Mouse (Mus musculus) limb, embryonic 14.5 days (tissue): Measurements from ENCODE around the gene Plod1. TPM values are rescaled to one million over a fixed set of nuclear protein-coding genes. Genes with fewer than 3 reads are reported as not detected.

Experiments
- ATAC-seq: fragments of 200-750 bp; cut with Nextera tagmentation; 2 replicates; pipeline ENCODE4 v1.8.0; 2017; ENCODE audit warnings: low read depth, moderate number of reproducible peaks, moderate TSS enrichment; ENCODE audit not compliant: low FRiP score
- DNase-seq: peaks from one replicate; pipeline ENCODE4 v3.0.0-alpha.2; 2015; ENCODE audit warnings: low spot score
- H3K27ac ChIP-seq: fragments of 300-500 bp; sonication (generic); replicated peaks from 2 replicates; pipeline ENCODE4 v1.5.1; 2014; ENCODE audit warnings: low read depth, mild to moderate bottlenecking, low read length, moderate library complexity, mixed read lengths
- H3K27me3 ChIP-seq: fragments of 300-500 bp; sonication (generic); 2 replicates; pipeline ENCODE4 v1.6.1; 2014; ENCODE audit warnings: low read length, mixed read lengths; ENCODE audit not compliant: control insufficient read depth, insufficient read depth
- H3K36me3 ChIP-seq: fragments of 300-500 bp; sonication (generic); 2 replicates; pipeline ENCODE4 v1.6.1; 2014; ENCODE audit warnings: mild to moderate bottlenecking, low read length, moderate library complexity, mixed read lengths; ENCODE audit not compliant: control insufficient read depth, insufficient read depth
- H3K4me1 ChIP-seq: fragments of 300-500 bp; sonication (generic); 2 replicates; pipeline ENCODE4 v1.6.1; 2014; ENCODE audit warnings: antibody characterized with exemption, low read length, mixed read lengths; ENCODE audit not compliant: control insufficient read depth, insufficient read depth
- H3K4me2 ChIP-seq: fragments of 300-500 bp; sonication (generic); replicated peaks from 2 replicates; pipeline ENCODE4 v1.6.1; 2014; ENCODE audit warnings: low read depth, mild to moderate bottlenecking, low read length, moderate library complexity; ENCODE audit not compliant: severe bottlenecking
- H3K4me3 ChIP-seq: fragments of 300-500 bp; sonication (generic); replicated peaks from 2 replicates; pipeline ENCODE4 v1.5.1; 2014; ENCODE audit warnings: low read length
- H3K9ac ChIP-seq: fragments of 300-500 bp; sonication (generic); 2 replicates; pipeline ENCODE4 v1.6.1; 2014; ENCODE audit warnings: mild to moderate bottlenecking, low read depth, low read length, moderate library complexity; ENCODE audit not compliant: severe bottlenecking
- H3K9me3 ChIP-seq: fragments of 300-500 bp; sonication (generic); 2 replicates; pipeline ENCODE4 v1.6.1; 2016; ENCODE audit warnings: low read length; ENCODE audit not compliant: control insufficient read depth
- POLR2A ChIP-seq: fragments of 200-500 bp; IDR thresholded peaks from 2 replicates; pipeline ENCODE4 v1.8.0; 2012; ENCODE audit warnings: inconsistent platforms, mild to moderate bottlenecking, moderate library complexity, borderline replicate concordance; ENCODE audit not compliant: insufficient read depth, insufficient read length; ENCODE audit errors: extremely low read depth
- WGBS: fragments of 180-500 bp; shearing (Covaris S2); extraction: QIAGEN DNeasy Blood & Tissue Kit; methylation state at CpG from one replicate; pipeline ENCODE4 v1.1.7; 2014; 5-methylcytosine and 5-hydroxymethylcytosine counted together
- polyA plus RNA-seq, 2 experiments: library from polyadenylated mRNA; depleted of rRNA in 1 of 2; stranded (reverse) in 1 of 2; unstranded in 1 of 2; fragments of >200 nt; fragmentation: Nextera tagmentation in 1 of 2; extraction: Ambion mirVana in 1 of 2; gene quantifications; 2 replicates each; pipeline versions ENCODE4 v1.2.1 to v1.2.3; 2012 to 2014

Gene Plod1
- polyA plus RNA-seq, 2 experiments: 93.0 to 104 TPM

DNA sequence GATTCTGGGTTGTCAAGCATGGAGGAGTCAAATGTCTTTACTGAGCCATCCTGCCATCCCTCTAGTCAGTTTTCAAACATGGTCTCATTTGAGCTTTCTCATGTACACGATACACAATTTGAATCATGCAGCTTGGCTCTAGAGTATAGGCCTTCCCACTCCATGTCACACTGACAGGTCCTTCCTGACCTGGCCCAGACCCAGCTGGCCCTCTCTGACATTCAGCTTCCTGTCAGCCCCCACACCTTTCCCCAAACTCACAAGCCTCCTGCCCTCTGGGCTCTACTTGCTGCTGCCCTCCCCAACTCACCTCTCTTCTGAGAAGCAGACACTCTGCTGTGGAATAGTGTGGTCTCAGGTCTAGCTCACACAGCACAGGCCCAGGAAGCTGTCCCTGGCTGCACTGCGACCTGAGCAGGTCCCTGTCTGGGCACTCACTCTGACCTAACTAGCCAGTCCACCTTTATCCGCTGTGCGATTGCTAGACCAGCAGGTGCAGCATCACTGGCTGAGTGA, 40.7 kb downstream of the Plod1 start:
- ATAC-seq: no peak

GRCm38 (mm10) chr4:147890341-147890740, 46.2 kb downstream of the Plod1 start:
- no peak overlapping the region for H3K9ac ChIP-seq
- peaks cover 78% of the 10 kb centered on the region for H3K36me3 ChIP-seq
- 82% methylated on average over 6 of the region's 6 CpGs for WGBS
- no peak for TF ChIP-seq POLR2A
- no peaks in the 10 kb centered on the region for H3K27me3 ChIP-seq
- ATAC-seq (no peak), DNase-seq (no peak)
- no peaks in the 10 kb centered on the region for H3K4me1 ChIP-seq
- H3K27ac ChIP-seq: no peak overlapping the region
- H3K4me3 ChIP-seq: no peak overlapping the region
- H3K9me3 ChIP-seq: no peaks in the 10 kb centered on the region
- no peak overlapping the region for H3K4me2 ChIP-seq

More for the DNA sequence above, 40.7 kb downstream of the Plod1 start:
- no peak for DNase-seq
- Histone ChIP-seq H3K4me2 (no peak overlapping the region), H3K9ac (no peak overlapping the region), H3K9me3 (no peaks in the 10 kb centered on the region), H3K27ac (no peak overlapping the region), H3K4me3 (no peak overlapping the region), H3K36me3 (peaks cover 80% of the 10 kb centered on the region), H3K27me3 (no peaks in the 10 kb centered on the region), H3K4me1 (no peaks in the 10 kb centered on the region)
- 96% methylated on average over 4 of the region's 4 CpGs for WGBS
- no peak for TF ChIP-seq POLR2A

- ATAC-seq: no peak
- 87% methylated on average over 4 of the region's 4 CpGs for WGBS
- TF ChIP-seq POLR2A: no peak
- Histone ChIP-seq H3K27ac (no peak overlapping the region), H3K9ac (no peak overlapping the region), H3K36me3 (peaks cover 84% of the 10 kb centered on the region), H3K4me1 (no peaks in the 10 kb centered on the region), H3K27me3 (no peaks in the 10 kb centered on the region), H3K9me3 (no peaks in the 10 kb centered on the region), H3K4me2 (no peak overlapping the region), H3K4me3 (no peak overlapping the region)
- DNase-seq: no peak
Observed at GRCm38 (mm10) chr4:147888237-147888636, 48.3 kb downstream of the Plod1 start.

DNA sequence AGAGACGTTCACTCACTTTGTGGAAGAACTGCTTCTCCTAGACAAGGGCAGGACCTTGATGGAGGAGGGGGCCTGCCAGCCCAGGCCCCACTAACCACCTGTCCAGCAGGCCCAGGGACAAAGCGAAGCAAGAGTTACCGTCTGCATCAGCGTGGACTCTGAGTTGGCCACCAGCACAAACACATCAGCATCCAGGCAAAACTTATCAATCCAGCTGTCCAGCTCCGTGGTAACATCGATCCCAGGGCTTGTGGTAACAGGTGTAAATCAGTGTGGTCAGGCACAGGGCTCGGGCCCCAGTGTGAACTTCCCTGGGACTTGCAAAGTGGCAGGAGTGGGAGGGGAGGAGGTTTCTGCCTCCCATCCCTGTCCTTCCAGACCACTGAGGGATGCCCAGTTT, 49.3 kb downstream of the Plod1 start:
- Histone ChIP-seq H3K9ac (no peak overlapping the region), H3K4me2 (no peak overlapping the region), H3K9me3 (no peaks in the 10 kb centered on the region), H3K4me3 (no peak overlapping the region), H3K36me3 (peaks cover 88% of the 10 kb centered on the region), H3K4me1 (no peaks in the 10 kb centered on the region), H3K27me3 (no peaks in the 10 kb centered on the region), H3K27ac (no peak overlapping the region)
- 91% methylated on average over 7 of the region's 7 CpGs for WGBS
- no peak for ATAC-seq
- no peak for TF ChIP-seq POLR2A
- no peak for DNase-seq

GRCm38 (mm10) chr4:147886158-147886557, 50.4 kb downstream of the Plod1 start:
- Histone ChIP-seq H3K27me3 (no peaks in the 10 kb centered on the region), H3K4me3 (no peak overlapping the region), H3K9me3 (no peaks in the 10 kb centered on the region), H3K4me2 (no peak overlapping the region), H3K27ac (no peak overlapping the region), H3K36me3 (peaks cover 93% of the 10 kb centered on the region), H3K4me1 (no peaks in the 10 kb centered on the region), H3K9ac (no peak overlapping the region)
- 88% methylated on average over 12 of the region's 12 CpGs for WGBS
- TF ChIP-seq POLR2A: no peak
- ATAC-seq (no peak), DNase-seq (no peak)

DNA sequence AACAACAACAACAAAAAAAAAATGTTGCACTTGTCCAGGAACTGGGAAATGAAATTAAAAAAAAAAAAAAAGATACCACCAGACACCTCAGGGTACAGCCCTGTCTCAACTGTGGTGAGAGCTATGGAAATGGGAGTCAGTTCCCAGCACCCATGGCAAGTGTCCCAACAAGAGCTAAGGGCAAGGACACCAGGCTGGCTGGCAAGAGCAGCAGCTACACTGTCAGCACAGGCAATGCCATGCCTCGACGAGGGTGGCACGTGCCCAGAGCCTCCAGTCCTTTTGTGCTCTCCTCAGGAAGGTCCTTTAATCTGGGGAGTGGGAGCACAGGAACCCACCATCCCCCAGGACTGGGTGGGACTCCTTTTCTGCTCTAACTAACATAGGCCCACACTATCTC, 52.4 kb downstream of the Plod1 start:
- Histone ChIP-seq H3K27ac (no peak overlapping the region), H3K9ac (no peak overlapping the region), H3K4me2 (no peak overlapping the region), H3K4me1 (no peaks in the 10 kb centered on the region), H3K4me3 (no peak overlapping the region), H3K36me3 (peaks cover 90% of the 10 kb centered on the region), H3K9me3 (no peaks in the 10 kb centered on the region), H3K27me3 (no peaks in the 10 kb centered on the region)
- WGBS: 95% methylated on average over 3 of the region's 3 CpGs
- TF ChIP-seq POLR2A: no peak
- DNase-seq: no peak
- no peak for ATAC-seq
